Mouse (Mus musculus) heart, postnatal 0 days (tissue): ENCODE data around the gene Phospho1.

Experiments used
- CTCF ChIP-seq: IDR thresholded peaks from 2 replicates; pipeline ENCODE4 v1.5.1; 2016; ENCODE audit warnings: antibody characterized with exemption, control low read depth, low read depth
- EP300 ChIP-seq: IDR thresholded peaks from 2 replicates; pipeline ENCODE4 v1.6.1; 2016; ENCODE audit warnings: antibody characterized with exemption, low read depth

- peak; percentile 29 for TF ChIP-seq CTCF
- no peak for TF ChIP-seq EP300
These were observed 45.5 kb upstream of the Phospho1 start for GRCm38 (mm10) chr11:95778831-95779251.
